Mouse (Mus musculus): ENCODE measurements at regions not wholly inside any gene's neighbourhood (a gene's known extent, or its start where the extent isn't known, plus 50 kb on each side); places are given as distances from the start of the nearest gene placed in this dataset.

DNA sequence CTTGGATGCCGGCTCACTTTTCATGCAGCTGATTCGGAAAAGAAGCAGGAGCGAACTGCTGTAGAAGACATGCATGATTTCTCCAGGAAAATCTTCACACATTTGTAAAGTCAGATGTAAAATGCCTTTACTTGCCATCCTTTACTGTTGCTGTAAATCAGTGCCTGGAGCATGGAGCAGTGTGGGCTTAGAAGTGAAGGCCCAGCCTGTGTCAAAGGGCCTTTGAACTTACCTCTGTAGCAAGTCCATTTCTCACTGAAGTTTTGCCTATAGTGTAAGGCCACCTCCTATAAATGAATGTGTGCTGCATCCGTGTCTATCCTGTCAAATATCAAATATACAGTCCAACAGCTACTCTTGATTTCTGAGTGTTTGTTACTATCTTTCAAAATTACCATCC lies 368.9 kb downstream of the Lrriq3 start:
- no peak for DNase-seq (ENCODE audit: low spot score in 2 of 2)

- DNase-seq (ENCODE audit: low spot score in 2 of 2), result no peak
These were observed 377.5 kb downstream of the Lrriq3 start for GRCm38 (mm10) chr3:155470742-155471141.

- no peak for DNase-seq (ENCODE audit: low spot score in 2 of 2)
These were observed 392.3 kb downstream of the Lrriq3 start for GRCm38 (mm10) chr3:155485487-155485886.

DNA sequence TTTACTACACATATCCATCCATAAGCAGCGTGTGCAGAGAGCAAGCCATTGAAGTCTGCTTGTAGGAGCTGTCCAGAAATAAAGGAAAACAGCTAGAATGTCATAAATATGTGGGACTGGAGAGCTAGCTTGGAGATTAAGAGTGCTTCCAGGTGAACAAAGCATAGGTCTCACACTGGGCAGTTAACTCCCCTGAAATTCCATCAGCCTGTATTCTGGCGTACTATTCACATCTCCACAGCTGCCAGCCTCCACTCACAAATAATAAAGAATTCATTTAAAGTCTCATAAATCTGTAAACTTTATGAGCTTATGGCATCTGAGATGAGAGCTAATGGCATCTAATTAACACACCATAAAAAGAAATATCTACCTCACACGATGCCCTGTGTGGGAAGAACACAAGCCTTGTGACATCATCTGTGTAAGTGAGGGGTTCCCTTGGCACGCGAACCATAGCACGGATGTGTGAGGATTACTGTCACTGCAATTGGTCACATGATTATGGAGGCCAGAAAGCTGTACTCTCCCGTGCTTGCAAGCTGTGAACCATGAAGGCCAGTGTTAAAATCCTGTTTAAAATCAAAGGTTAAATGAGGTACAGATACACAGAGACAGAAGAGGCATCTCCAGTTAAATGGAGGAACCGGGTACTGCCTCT lies 394.8 kb downstream of the Lrriq3 start:
- no peak for DNase-seq (ENCODE audit: low spot score in 2 of 2)

DNA sequence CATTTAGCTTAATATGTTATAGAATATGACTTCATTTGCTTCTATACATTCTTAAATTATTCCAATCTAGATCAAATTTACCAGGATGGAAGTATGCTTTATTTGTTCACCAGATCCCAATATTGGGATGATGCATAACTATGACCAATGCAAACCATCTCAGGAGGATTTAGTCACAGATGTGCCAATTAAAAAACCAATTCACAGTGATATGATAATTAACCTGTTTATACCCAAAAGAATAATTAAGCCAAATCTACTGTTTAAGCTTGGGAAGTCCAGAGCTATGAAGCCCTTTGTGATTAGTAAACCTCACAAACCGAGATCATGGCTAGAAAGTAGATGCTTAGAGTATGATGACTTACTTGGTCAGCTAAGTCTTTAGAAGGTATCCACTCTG lies 397.4 kb downstream of the Lrriq3 start:
- DNase-seq (ENCODE audit: low spot score in 2 of 2), result no peak

DNA sequence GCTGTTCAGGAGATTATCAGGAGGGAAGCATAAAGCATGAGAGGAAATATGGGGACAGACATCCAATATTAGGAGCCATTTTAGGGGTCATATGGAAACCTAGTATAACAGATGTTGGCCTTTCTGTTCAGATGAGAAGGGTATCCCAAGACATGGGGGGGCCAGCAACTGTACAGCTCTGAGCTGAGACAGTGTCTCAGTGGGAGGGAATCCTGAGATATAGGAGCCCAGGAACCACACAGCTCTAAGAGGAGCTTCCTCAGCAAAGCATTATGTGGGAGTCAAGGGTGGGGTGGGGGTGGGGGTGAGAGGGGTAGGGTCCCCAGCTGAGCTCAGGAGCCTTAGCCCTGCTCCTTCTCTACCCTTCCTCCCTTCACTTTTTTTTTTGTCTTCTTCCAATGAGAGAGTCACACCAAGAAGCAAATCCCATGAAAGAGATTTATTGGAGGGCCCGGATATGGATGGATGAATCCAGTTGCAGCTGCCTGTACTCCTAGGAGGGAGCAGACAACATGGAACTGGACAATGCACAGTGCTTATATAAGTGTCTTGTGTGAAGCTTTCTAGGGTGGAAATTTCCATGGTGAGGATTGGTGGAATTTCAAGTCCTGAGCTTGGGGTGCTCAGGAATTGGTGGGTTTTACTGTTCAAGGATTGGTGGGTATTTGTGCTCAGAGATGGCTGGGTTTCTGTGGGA lies 417.1 kb downstream of the Lrriq3 start:
- no peak for DNase-seq (ENCODE audit: low spot score in 2 of 2)

DNA sequence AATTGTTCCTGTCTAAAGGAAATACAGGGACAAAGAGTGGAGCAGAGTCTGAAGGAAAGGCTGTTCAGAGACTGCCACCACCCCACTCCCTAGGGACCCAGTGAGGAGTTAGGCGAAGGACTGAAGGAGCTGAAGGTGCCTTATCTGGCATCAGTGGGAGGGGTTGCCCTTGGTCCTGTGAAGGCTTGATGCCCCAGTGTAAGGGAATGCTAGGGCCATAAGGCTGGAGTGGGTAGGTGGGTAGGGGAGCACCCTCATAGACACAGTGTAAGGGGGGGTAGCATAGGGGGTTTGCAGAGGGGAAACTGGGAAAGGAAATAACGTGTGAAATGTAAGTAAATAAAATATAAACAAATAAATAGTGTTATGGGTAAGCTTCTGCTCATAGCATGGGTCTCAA lies 420.7 kb downstream of the Lrriq3 start:
- DNase-seq (ENCODE audit: low spot score in 2 of 2), result no peak

DNA sequence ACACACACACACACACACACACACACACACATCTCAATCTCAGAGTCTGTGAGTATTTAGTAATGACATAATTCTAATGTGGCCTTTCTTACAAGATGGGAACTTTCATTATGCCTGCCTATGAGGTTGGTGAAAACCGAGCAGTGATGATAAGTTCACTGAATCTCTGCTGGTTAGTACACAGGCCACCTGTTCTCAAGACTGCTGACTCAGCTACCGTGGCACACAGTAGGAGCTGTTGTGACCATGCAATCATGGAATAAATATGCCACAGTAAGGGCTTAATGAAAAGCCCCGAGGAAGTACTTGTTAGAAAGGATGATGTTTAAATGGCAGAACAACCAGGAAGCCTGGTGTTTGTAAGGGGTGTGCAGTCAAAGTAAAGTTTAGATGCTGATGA lies 436.1 kb downstream of the Lrriq3 start:
- no peak for DNase-seq (ENCODE audit: low spot score in 2 of 2)

DNA sequence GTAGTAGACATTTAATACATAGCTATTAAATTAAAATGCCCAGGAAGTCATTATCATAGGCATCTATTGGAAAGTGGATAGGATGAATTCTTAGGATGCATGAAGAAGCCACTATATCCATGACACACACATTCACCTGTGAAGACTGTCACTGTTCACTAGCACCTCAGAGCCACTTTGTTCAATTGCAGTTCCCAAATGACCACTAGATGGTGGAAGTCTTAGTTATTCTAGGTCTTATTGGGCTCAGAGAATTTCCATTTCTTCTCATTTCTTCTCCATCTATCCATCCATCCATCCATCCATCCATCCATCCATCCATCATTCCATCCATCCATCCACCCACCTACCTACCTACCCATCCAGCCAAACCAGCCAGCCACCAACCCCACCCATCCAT lies 437.6 kb downstream of the Lrriq3 start:
- DNase-seq (ENCODE audit: low spot score in 2 of 2), result no peak

- no peak for DNase-seq (ENCODE audit: low spot score in 2 of 2)
These were observed 438.8 kb downstream of the Lrriq3 start for GRCm38 (mm10) chr3:155532075-155532474.

- peak in 1 of 2 experiments; percentile 11 for DNase-seq (ENCODE audit: low spot score in 2 of 2)
These were observed 455.0 kb downstream of the Lrriq3 start for GRCm38 (mm10) chr3:155548204-155548603.

GRCm38 (mm10) chr3:155577111-155577510 lies 483.9 kb downstream of the Lrriq3 start:
- DNase-seq (ENCODE audit: low spot score in 2 of 2), result no peak

GRCm38 (mm10) chr3:155604001-155604400 lies 510.8 kb downstream of the Lrriq3 start:
- DNase-seq (ENCODE audit: low spot score in 2 of 2), result no peak
